Mouse (Mus musculus) kidney, adult 8-10 months (tissue): Measurements from ENCODE around the gene Smap2.
A peak's percentile ranks its signal among the peaks of the same experiment; 100 is the strongest.
"Not testable (repeated sequence)": the region's sequence is repeated elsewhere in the genome, so short reads cannot be mapped to it uniquely, and the experiment has no call there.

ENCODE experiments used
- DNase-seq, 2 experiments: peaks; one replicate each; pipeline ENCODE4 v3.0.0; 2022

The Smap2 gene

DNA sequence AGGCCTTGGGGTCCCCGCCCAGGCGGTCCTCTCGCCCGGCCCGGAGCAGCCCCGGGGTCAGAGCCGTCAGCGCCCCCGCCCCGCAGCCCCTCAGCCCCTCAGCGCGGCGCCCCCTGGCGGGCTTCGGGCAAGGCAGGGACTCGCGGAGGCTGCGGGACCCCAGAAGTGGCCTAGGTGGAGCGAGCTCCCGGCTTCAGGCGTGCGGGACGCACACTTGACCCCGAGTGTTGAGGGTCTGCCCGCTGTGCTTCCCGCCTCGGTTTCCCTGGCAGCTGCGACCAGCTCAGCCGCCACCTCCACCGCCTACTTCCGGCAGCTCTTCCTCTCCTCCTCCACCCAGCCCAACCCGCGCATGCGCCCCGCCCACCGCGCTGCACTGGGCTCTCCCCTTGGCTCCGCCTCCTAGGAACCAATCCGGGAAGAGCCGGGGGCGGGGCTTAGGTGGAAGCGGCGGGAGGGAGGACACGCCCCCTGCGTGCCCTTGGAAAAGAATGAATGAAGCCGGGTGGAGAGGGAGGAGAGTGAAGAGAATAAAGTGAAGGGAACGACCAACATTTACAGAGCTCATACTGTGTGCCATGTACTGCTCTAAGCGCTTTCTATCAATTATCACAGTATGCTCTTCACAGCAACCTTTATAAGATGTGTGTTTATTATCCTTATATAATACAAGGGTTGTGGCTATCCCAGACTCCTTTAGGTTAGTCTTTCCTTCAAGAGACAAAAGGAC is at the start of gene Smap2:
Smap2 (minus strand) TSS at position 320 of the 730 bp plus-strand sequence.
- peak; percentile 98 to 99 for DNase-seq

DNA sequence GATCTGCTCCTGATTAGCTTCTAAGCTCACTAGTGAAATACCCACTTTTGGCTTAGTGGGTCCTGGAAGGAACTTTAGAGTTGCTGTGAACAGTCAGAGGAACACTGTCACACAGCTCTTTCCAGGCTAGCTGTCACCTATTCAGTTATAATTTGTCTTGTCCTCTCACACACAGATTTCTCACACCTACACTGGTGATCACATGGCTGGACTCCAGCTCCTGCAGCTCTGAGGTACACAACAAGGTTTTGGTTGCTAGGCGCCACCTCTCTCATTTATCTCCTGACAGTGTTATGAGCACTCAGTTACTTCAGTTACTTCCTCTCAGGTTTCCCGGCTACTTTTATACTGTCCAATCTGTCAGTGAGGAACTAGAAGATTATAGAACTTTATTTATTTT is 48.3 kb upstream of the Smap2 start:
- no peak for DNase-seq

DNA sequence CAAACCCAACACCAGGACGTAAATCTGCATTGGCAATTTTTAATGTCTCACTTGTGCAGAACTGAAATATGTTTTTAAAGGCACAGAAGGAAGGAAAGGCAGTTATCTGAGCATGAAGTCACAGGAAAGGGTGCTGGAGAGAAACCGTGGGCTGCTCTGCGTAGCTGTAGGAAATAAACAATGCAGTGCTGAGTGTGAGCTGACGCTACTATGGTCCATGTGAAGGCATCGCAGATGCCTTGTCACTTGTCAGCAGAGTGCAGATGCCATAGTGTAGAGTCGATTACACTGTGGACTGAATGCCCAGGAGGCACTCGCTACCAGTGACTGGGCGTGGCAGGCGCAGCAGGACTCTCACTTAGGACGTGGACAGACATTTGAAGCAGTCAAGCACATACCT is 42.2 kb upstream of the Smap2 start:
- DNase-seq = not testable (repeated sequence)

DNA sequence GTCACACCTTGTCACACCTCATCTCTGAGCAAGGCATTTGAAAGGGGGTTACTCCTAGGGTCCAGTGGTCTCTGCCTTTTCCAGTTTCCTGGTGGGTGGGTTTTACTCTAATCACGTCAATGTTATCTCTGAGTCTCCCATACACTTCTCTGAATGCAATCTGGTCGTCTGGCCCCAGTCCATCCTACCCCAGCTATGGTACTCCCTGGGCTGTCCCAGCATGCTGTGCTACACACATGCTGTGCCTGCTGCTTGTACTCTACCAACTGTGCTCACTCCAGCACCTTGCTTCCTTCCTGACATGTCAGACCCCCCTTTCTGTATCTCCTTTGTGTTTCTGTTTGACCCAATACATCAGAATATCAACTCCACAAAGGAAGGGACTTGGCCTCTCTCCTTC is 40.0 kb upstream of the Smap2 start:
- DNase-seq = no peak

DNA sequence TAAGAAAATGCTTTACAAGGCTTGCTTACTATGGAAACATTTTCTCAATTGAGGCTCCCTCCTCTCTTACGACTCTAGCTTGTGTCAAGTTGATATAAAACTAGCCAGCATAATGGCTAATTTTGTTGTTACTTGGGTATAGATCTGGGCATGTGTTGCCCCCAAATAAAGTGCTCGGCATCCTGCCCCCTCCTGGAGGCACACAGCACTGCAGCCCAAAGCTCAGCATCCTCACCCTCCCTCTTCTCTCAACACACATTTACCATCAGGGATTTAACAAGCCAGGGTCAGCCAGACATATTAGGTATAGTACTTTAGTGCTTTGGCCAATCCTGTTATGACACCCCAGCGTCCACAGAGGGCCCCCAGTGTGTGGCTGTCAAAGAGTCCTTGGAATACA is 39.3 kb upstream of the Smap2 start:
- no peak for DNase-seq

DNA sequence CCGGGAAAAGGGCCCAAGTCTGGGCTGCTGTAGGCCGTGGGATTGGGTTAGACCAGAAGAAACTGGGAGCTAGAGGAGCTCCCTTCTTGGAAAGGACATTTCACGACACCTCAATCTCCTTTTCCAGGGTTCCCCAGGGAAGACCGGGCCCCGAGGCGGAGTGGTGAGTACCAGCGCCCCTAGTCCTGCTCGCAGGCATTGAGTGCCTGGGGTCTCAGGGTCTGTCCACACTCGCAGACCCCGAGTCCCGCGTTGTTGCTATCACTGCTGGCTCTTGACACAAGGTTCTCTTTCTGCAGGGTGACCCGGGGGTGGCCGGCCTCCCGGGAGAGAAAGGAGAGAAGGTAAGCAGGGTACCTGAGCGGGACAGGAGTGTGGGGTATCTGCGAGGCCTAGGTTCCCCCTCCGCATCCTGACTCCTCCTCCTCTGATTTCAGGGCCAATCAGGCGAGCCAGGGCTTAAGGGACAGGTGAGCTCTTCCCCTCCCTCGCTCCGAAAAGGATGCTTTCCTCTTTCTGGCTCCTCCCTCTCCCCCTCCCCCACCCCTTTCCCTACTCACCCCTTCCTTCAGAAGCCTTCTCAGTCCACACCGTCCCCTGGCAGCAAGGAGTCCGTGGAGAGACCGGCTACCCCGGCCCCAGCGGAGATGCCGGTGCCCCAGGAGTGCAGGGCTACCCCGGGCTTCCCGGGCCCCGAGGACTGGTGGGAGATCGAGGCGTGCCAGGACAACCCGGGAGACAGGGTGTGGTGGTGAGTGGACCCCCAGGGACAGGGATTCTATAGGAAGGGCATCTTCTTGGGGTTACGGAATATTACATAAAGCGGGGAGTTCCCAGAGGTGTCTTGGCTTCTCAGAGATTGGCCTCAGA is 35.6 kb upstream of the Smap2 start:
- DNase-seq = no peak

DNA sequence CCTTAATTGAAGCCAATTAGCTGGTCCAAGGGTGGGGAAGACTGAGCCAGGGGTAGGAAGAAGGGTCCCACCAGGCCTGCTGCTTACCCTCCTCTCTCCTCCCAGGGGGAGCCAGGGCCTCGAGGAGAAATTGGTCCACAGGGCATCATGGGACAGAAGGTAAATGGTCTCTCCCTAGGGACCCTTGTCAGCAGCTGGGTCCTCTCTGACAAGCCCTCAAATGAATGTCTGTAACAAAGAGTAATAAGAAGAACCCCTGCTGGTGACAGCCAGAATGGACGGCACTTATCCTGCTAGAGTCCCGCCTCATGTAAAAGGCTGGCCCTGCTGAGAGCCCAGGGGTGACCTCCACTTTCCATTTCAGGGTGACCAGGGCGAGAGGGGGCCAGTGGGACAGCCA is 34.8 kb upstream of the Smap2 start:
- DNase-seq = no peak

DNA sequence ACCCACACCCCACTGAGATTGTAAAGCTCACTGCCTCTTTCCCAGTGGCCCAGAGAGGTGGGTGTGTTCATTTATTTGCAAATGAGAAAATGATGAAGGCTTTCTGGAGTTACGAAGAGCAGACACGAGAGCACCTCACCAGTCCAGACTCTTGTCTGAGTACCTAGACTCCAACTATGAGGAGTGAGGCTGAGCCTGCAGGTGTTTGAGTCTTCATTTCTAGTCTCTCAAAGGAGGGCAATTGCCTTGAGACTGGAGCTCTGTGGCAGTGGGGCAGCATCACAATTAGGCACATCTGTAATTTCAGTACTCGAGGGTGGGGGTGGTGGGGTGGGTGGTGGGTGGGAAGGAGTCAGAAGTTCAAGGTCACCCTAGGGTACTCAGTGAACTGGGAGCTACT is 25.9 kb upstream of the Smap2 start:
- DNase-seq = no peak

DNA sequence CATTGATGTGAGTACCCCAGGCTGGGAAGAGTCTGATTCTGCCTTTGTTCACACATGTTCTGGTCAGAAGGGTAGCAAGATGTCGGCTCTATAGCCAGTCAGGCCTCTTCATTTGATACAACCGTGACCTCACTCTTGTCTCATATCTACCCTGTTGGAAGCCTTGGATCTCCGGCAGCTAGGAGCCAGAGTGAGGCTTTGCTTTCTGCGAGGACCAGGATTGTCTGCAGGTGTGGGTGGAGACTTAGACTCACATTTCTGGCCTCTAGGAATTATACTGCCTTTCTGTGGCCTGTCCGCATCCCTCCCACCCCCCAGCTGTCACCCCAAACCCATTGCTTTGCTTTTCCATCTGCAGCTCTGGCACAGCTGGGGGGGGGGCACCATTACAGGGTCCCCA is 25.4 kb upstream of the Smap2 start:
- DNase-seq = no peak

DNA sequence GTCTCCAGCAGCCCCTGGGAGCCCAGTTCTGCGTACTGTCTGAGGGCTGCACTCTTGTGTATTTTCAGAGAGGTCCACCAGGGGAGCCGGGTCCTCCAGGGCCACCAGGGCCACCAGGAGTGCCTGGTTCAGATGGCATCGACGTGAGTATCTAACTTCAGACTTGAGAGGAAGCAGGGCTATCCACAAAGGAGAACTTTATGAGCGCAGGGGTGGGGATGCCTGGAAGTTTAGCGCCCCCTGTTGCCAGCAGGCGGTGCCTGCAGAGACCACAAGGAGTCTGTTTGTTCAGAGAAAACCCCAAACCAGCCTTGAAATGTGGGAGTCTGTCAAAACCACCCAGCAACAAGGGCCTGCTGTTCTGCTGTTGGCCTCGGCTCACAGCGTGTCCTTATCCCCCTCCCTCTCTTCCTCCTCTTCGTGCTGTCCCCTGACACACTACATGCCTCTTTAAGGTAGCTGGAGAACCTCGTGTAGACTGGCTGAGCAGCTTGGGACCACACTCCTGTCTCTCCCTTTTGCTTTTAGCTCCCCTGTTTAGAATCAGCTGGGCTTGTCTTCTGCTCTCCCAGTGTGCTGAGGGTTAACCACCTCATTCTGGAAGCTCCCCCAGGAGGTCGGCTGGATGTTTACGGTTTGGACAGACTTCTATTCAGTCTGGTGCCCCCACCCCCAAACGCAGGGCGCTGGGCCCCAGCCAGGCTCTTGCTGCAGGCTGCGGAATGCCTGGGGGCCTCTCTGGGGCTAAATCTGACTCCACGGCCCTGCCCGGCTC is 24.0 kb upstream of the Smap2 start:
- DNase-seq = peak in 1 of 2 experiments; percentile 42

DNA sequence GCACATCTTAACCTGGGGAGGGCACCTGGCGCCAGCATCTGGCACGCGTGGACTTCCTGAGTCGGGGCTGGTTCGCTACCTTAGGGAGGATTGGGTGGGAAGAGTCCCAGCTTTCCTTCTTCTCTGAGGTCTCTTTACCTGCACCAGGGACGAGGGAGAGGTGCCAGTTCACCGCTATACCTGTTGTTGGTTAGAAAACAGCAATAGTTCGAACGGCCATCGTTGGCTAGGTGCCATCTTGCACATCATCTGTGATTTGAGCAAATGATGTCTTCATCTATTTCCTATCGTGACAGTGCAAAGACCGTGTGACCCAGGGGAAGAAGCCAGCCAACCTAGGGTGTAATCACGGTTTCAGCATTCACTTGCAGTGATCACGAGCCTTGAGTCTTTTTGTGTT is 23.3 kb upstream of the Smap2 start:
- DNase-seq = no peak

DNA sequence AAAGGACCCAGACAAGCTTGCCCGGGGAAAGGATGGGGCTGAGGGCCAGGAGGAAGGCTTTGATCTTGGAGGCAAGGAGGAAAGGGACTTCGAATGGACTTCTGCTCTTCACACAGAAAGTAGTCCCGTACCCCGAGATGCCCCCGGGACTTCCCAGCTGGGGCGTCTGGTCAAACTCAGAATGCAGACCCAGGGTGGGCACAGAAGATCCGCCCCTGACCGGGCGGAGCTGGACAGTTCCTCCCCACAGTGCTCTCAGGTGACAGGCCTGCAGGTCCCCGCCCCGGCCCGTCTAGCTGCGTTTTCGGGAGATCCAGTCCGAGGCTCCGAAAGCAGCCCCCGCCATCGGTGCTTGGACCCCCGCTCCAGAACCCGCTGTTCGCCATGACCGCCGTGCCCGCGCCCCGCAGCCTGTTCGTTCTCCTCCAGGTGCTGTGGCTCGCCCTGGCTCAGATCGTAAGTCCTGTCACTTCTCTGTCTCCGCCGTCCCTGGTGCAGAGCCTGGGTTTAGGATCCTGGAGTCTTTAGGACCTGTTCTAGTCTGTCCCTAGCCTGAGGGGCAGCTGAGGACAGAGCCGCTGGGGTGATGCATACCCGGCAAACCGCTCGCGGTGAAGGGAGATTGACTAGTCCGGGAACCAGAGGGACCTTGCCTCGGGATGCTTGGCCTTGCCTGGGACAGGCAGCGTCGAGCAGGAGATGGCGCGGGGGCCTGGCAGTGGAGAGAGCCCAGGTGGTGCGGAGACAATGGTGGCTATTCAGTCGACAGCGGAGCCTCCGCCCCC is 22.5 kb upstream of the Smap2 start, which contains the start of gene Col9a2:
Col9a2 (plus strand) TSS at position 55 of the 785 bp plus-strand sequence.
- DNase-seq = no peak

DNA sequence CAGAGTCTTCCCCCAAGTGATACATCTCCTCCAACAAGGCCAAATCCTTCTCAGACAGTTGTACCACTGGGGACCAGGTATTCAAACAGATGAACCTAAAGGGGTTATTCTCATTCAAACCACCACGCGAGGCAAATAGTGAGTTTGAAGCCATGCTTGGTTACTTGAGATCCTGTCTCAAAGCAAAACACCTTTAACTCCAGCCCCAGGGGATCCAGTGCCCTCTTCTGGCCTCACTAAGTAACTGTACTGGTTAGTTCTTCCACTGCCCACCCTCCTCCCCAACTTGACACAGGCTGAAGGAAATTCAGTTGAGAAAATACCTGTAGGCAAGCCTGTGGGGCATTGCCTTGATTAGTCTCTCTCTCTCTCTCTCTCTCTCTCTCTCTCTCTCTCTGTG is 16.0 kb upstream of the Smap2 start:
- no peak for DNase-seq

DNA sequence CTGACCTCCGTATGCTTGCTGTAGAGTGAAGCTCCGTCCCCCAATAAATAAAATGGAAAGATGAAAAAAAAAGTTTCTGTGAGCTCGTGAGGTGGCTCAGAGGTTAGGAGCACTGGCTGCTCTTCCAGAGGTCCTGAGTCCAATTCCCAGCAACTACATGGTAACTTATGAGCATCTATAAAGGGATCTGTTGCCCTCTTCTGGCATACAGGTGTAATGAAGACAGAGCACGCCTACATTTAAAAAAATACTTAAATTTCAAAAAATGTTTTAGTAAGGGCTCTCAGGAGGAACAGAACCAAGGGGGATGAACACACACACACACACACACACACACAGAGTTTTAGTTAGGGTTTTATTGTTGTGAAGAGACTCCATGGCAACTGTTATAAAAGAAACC is 14.4 kb upstream of the Smap2 start:
- DNase-seq = no peak

DNA sequence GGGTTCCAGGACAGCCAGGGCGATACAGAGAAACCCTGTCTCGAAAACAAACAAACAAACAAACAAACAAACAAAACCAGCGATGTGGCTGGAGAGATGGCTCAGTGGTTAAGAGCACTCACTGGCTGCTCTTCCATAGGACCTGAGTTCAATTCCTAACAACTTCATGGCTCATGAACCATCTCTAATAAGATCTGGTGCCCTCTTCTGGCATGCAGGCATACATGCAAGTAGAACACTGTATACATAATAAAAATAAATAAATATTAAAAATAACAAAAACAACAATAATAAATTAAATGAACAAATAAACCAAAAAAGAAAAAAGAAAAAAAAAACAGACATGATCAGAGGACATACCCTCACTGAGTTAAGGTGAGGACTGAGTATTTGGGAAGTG is 12.6 kb upstream of the Smap2 start:
- DNase-seq = no peak

DNA sequence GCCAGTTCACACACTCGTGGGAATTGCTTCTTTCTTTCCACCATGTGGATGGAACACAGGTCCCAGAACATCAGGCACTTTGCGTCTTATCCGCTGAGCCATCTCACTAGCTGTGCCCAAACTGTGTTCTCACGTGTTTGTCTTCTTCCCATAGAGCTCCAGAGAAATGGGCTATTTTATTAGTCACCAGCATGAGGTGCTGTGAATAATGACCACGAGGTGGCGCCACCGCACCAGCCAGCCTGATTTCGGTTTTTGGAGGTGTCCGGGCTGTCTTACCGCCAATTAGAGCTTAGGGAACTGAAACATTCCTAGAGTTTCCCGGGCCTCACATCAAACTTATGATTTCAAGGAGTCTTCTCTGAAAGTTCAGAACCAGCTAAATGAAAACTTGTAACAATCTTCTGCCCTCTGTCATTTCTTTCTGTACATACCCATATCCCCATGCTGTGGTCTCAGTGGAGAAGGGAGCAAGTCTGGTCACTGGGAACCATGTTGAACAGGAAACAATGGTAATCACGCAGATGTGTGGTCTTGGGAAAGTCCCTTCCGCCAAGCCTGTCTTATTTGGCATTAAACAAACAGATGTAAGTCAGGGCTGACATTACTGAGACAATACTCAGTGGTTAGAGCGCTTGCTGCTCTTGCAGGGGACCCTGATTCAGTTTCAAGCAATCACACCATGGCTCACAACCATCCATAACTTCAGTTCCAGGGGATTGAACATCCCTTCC is 11.8 kb upstream of the Smap2 start:
- peak in 1 of 2 experiments; percentile 67 for DNase-seq

DNA sequence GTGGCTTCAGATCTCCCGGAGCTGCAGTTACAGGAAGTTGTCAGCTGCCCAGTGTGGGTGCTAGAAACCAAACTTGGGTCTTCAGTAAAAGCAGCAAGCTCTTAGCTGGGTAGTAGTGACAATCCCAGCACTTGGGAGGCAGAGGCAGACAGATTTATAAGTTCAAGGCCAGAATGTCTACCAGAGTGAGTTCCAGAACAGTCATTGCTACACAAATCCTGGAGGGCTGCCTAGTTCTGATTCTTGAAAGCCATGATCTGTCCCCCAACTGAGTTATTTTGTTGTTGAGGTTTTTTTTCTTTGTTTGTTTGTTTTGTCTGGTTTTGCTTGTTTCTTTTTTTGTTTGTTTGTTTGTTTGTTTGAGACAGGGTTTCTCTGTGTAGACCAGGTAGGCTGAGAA is 11.1 kb upstream of the Smap2 start:
- no peak for DNase-seq

DNA sequence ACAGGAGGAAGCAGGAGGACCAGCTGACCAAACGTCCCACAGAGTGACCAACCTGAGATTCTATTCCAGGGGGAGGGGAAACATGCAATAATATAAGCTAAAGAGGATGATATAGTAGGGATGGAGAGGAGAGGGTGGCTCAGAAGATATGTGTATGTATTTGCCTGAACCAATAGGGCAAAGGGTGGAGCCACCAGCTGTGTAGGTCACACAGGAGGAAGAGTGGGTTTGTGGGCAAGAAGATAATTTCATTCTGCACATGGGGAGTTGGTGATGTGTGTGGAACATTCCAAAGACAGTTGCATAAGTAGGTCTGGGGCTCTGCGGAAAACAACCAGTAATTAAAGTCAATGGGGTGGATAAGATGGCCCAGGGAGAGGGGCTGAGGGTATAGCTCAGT is 8.6 kb upstream of the Smap2 start:
- no peak for DNase-seq

DNA sequence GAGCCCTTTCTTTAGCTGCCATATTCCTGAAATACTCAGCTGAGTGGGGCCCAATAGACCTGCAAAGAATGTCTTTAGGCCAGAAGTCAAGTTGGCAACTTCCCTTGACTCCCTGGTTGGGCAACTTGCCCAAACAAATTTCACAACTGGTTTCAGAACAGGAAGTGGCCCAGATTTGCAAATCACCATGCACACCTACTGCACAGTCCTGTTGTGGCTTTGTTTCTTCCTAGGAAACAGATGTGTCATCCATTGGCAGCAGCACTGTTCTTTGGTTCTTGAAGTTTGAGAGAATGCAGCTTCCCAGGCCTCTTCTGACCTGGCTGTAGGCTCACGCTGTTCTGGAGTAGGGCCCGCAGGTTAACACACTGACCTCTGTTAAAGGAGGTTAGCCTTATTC is 6.9 kb upstream of the Smap2 start:
- peak; percentile 67 to 68 for DNase-seq

DNA sequence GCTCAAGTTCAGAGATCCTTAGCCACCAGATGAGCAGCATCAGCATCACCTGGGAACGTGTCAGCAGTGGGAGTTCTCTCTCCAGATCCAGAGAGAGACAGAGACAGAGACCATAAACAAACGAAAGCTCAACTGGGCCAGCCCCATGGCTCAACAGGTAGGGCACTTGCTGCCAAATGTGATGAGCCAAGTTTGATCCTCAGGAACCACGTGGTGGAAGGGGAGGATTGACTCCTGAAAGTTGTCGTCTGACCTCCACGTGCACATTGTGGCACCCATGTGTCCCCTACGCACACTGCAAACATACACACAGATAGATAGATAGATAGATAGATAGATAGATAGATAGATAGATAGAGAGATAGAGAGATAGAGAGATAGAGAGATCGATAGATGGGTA is 6.4 kb upstream of the Smap2 start:
- DNase-seq = no peak

DNA sequence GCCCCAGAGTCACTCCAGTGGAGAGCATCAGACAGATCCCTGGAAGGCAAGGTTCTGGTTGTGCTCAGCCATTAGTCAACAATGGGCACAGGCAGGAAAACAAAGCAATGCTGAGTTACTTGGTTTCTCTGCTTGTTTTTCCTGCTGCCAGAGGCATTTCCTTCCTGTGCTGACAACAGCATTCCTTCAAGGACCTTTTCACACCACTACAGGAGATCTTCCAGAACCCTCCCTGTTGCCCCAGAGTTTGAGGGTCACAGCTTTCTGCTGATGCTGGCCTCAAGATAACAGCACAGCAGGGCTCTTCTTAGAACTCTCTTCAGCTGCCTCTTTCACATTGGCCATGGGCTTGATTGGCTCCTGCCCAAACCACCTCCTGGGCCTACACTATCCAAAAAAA is 4.9 kb upstream of the Smap2 start:
- DNase-seq = peak; percentile 65 to 79
